Mouse (Mus musculus): ENCODE measurements at regions not wholly inside any gene's neighbourhood (a gene's known extent, or its start where the extent isn't known, plus 50 kb on each side); places are given as distances from the start of the nearest gene placed in this dataset.

DNA sequence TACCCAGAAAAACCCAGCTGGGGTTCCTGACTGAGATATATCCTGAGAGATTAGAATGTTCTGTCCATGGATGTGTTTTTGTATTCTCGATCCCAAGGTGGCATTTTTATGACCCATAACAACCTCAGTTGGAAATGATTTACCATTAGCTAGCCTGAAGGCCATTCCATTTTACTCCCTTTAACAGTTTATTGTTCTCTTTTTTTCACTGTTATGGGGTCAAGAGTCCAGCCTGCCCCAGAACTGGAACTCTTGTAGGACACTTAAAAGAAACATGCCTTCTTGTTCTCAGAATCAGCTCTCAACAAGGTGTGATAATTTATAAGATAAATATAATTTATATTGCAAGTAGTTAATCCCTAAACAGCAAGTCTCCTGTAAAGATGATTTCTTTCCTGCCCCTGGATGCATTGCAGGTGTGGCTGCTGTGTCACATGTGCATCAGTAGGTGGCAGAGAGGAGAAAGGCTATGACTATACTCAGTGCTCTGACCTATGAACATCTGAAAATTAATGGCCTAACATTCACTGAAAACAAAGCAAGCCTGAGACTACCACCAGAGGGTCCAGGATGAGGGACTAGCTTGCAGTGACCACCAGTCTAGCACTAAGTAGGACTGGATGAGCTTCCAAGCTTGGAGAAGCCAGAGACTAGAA, 181.6 kb upstream of the Gm527 start:
- H3K27me3 ChIP-seq (ENCODE audit: control insufficient read depth, insufficient read depth, low read length) = no peaks in the 10 kb centered on the region
- no peak for ATAC-seq (ENCODE audit: insufficient read depth, low read depth)
- no peaks in the 10 kb centered on the region for H3K9me3 ChIP-seq (replicated peaks; ENCODE audit: control insufficient read depth, low read length)

GRCm38 (mm10) chr12:64703419-64703818, 214.3 kb upstream of the Gm527 start:
- H3K27ac ChIP-seq (ENCODE audit: low read depth) = no peak overlapping the region
- 72% methylated on average over 5 of the region's 5 CpGs for WGBS
- TF ChIP-seq EP300 (IDR thresholded peaks at IDR 0.05; ENCODE audit: low read depth) = no peak
- no peak for TF ChIP-seq CTCF (IDR thresholded peaks at IDR 0.05; ENCODE audit: low read depth)
- H3K27me3 ChIP-seq (ENCODE audit: control insufficient read depth, insufficient read depth, low read length) = no peaks in the 10 kb centered on the region
- ATAC-seq (ENCODE audit: insufficient read depth, low read depth) (no peak), DNase-seq (ENCODE audit: low spot score) (no peak)
- H3K36me3 ChIP-seq (replicated peaks; ENCODE audit: control insufficient read depth, insufficient read depth, low read length) = no peaks in the 10 kb centered on the region
- H3K4me3 ChIP-seq (ENCODE audit: low read depth, low read length) = no peak overlapping the region
- H3K9ac ChIP-seq (replicated peaks; ENCODE audit: low read depth, low read length) = no peak overlapping the region
- no peaks in the 10 kb centered on the region for H3K4me1 ChIP-seq (ENCODE audit: control insufficient read depth, insufficient read depth)
- H3K9me3 ChIP-seq (replicated peaks; ENCODE audit: control insufficient read depth, low read length) = no peaks in the 10 kb centered on the region
- no peak overlapping the region for H3K4me2 ChIP-seq (ENCODE audit: low read depth, low read length)

More for the DNA sequence above, 181.6 kb upstream of the Gm527 start:
- Histone ChIP-seq H3K27ac (ENCODE audit: low read depth) (no peak overlapping the region), H3K4me2 (ENCODE audit: low read depth, low read length) (no peak overlapping the region), H3K36me3 (replicated peaks; ENCODE audit: control insufficient read depth, insufficient read depth, low read length) (no peaks in the 10 kb centered on the region), H3K4me1 (ENCODE audit: control insufficient read depth, insufficient read depth) (no peaks in the 10 kb centered on the region), H3K9ac (replicated peaks; ENCODE audit: low read depth, low read length) (no peak overlapping the region), H3K4me3 (ENCODE audit: low read depth, low read length) (no peak overlapping the region)
- WGBS = 55% methylated on average over 1 of the region's 1 CpGs
- TF ChIP-seq EP300 (IDR thresholded peaks at IDR 0.05; ENCODE audit: low read depth) (no peak), CTCF (IDR thresholded peaks at IDR 0.05; ENCODE audit: low read depth) (no peak)
- DNase-seq (ENCODE audit: low spot score) = no peak

- 70% methylated on average over 3 of the region's 3 CpGs for WGBS
- Histone ChIP-seq H3K27ac (ENCODE audit: low read depth) (no peak overlapping the region), H3K9me3 (replicated peaks; ENCODE audit: control insufficient read depth, low read length) (no peaks in the 10 kb centered on the region), H3K4me2 (ENCODE audit: low read depth, low read length) (no peak overlapping the region), H3K4me3 (ENCODE audit: low read depth, low read length) (no peak overlapping the region), H3K27me3 (ENCODE audit: control insufficient read depth, insufficient read depth, low read length) (no peaks in the 10 kb centered on the region), H3K9ac (replicated peaks; ENCODE audit: low read depth, low read length) (no peak overlapping the region), H3K4me1 (ENCODE audit: control insufficient read depth, insufficient read depth) (no peaks in the 10 kb centered on the region), H3K36me3 (replicated peaks; ENCODE audit: control insufficient read depth, insufficient read depth, low read length) (no peaks in the 10 kb centered on the region)
- TF ChIP-seq EP300 (IDR thresholded peaks at IDR 0.05; ENCODE audit: low read depth) (no peak), CTCF (IDR thresholded peaks at IDR 0.05; ENCODE audit: low read depth) (no peak)
- DNase-seq (ENCODE audit: low spot score) (no peak), ATAC-seq (ENCODE audit: insufficient read depth, low read depth) (no peak)
These were observed 216.6 kb upstream of the Gm527 start for GRCm38 (mm10) chr12:64701066-64701465.

- Histone ChIP-seq H3K27ac (ENCODE audit: low read depth) (no peak overlapping the region), H3K36me3 (replicated peaks; ENCODE audit: control insufficient read depth, insufficient read depth, low read length) (no peaks in the 10 kb centered on the region), H3K9ac (replicated peaks; ENCODE audit: low read depth, low read length) (no peak overlapping the region), H3K4me1 (ENCODE audit: control insufficient read depth, insufficient read depth) (no peaks in the 10 kb centered on the region), H3K9me3 (replicated peaks; ENCODE audit: control insufficient read depth, low read length) (no peaks in the 10 kb centered on the region), H3K4me3 (ENCODE audit: low read depth, low read length) (no peak overlapping the region), H3K4me2 (ENCODE audit: low read depth, low read length) (no peak overlapping the region), H3K27me3 (ENCODE audit: control insufficient read depth, insufficient read depth, low read length) (no peaks in the 10 kb centered on the region)
- ATAC-seq (ENCODE audit: insufficient read depth, low read depth) = no peak
- WGBS = 54% methylated on average over 1 of the region's 1 CpGs
- TF ChIP-seq EP300 (IDR thresholded peaks at IDR 0.05; ENCODE audit: low read depth) (no peak), CTCF (IDR thresholded peaks at IDR 0.05; ENCODE audit: low read depth) (no peak)
- no peak for DNase-seq (ENCODE audit: low spot score)
These were observed 220.9 kb upstream of the Fscb start for GRCm38 (mm10) chr12:64695343-64695742.

GRCm38 (mm10) chr12:64692196-64693169, 218.0 kb upstream of the Fscb start:
- no peak overlapping the region for H3K4me2 ChIP-seq (ENCODE audit: low read depth, low read length)
- no peaks in the 10 kb centered on the region for H3K36me3 ChIP-seq (replicated peaks; ENCODE audit: control insufficient read depth, insufficient read depth, low read length)
- no peaks in the 10 kb centered on the region for H3K27me3 ChIP-seq (ENCODE audit: control insufficient read depth, insufficient read depth, low read length)
- H3K27ac ChIP-seq (ENCODE audit: low read depth) = no peak overlapping the region
- H3K9me3 ChIP-seq (replicated peaks; ENCODE audit: control insufficient read depth, low read length) = no peaks in the 10 kb centered on the region
- H3K9ac ChIP-seq (replicated peaks; ENCODE audit: low read depth, low read length) = no peak overlapping the region
- no peak for TF ChIP-seq CTCF (IDR thresholded peaks at IDR 0.05; ENCODE audit: low read depth)
- ATAC-seq (ENCODE audit: insufficient read depth, low read depth) = no peak
- 43% methylated on average over 10 of the region's 10 CpGs for WGBS
- DNase-seq (ENCODE audit: low spot score) = no peak
- H3K4me1 ChIP-seq (ENCODE audit: control insufficient read depth, insufficient read depth) = no peaks in the 10 kb centered on the region
- H3K4me3 ChIP-seq (ENCODE audit: low read depth, low read length) = no peak overlapping the region

Data from heart, postnatal 0 days (tissue).